Mouse (Mus musculus) kidney, postnatal 10 days (tissue): ENCODE results near the gene Krtap4-7.
"Not testable (repeated sequence)": the region's sequence is repeated elsewhere in the genome, so short reads cannot be mapped to it uniquely, and the experiment has no call there.

Experiments used
- DNase-seq: peaks from one replicate; pipeline ENCODE4 v3.0.0; 2021; ENCODE audit warnings: mixed read lengths

The Krtap4-7 gene

DNA sequence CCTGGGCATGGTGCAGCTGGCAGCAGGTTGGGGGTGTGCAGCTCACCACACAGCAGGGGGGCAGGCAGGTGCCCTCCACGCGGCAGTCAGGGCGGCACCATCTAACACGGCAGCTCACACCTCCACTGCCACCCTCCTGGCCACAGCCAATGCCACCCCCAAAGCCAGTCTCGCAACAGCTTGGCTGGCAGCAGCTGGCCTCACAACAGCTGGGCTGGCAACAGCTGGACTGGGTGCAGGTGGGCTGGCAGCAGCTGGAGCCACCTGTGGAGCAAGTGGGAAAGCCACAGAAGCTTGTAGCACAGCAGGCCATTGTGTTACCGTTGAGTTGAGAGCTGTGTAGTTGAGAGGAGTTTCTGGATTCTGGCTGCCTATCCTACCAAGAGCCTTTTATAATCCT, 46.1 kb downstream of the Krtap4-7 start, which contains the start of gene Krtap9-3:
Gene Krtap9-3, minus strand, starts transcription at position 364 of the 400 bp plus-strand sequence.
- not testable (repeated sequence) for DNase-seq
